Mouse (Mus musculus) neural tube, embryonic 11.5 days (tissue): ENCODE measurements around the gene Aven. TPM values are rescaled to one million over a fixed set of nuclear protein-coding genes. Genes with fewer than 3 reads are reported as not detected.

Experiments
- ATAC-seq: fragments of 200-750 bp; cut with Nextera tagmentation; 2 replicates; pipeline ENCODE4 v1.8.0; 2017; ENCODE audit warnings: moderate number of reproducible peaks, mild to moderate bottlenecking, moderate TSS enrichment, moderate library complexity; ENCODE audit not compliant: insufficient read depth, low FRiP score, low TSS enrichment
- DNase-seq: peaks from one replicate; pipeline ENCODE4 v3.0.0-alpha.2; 2015; ENCODE audit warnings: low spot score
- H3K27ac ChIP-seq: fragments of 300-500 bp; sonication (generic); 2 replicates; pipeline ENCODE4 v1.5.1; 2014; ENCODE audit warnings: low read depth, mild to moderate bottlenecking, low read length
- H3K27me3 ChIP-seq: fragments of 300-500 bp; sonication (generic); 2 replicates; pipeline ENCODE4 v1.6.1; 2014; ENCODE audit warnings: mild to moderate bottlenecking, low read length, mixed read lengths; ENCODE audit not compliant: control insufficient read depth, insufficient read depth
- H3K36me3 ChIP-seq: fragments of 300-500 bp; sonication (generic); 2 replicates; pipeline ENCODE4 v1.6.1; 2014; ENCODE audit warnings: mild to moderate bottlenecking, low read length, moderate library complexity, mixed read lengths; ENCODE audit not compliant: control insufficient read depth, insufficient read depth
- H3K4me1 ChIP-seq: fragments of 300-500 bp; sonication (generic); 2 replicates; pipeline ENCODE4 v1.6.1; 2014; ENCODE audit warnings: low read length, mixed read lengths; ENCODE audit not compliant: control insufficient read depth, insufficient read depth
- H3K4me2 ChIP-seq: fragments of 300-500 bp; sonication (generic); 2 replicates; pipeline ENCODE4 v1.6.1; 2014; ENCODE audit warnings: low read depth, mild to moderate bottlenecking, moderate library complexity
- H3K4me3 ChIP-seq: fragments of 300-500 bp; sonication (generic); 2 replicates; pipeline ENCODE4 v1.5.1; 2014; ENCODE audit warnings: low read depth, low read length
- H3K9ac ChIP-seq: fragments of 300-500 bp; sonication (generic); 2 replicates; pipeline ENCODE4 v1.6.1; 2014; ENCODE audit warnings: mild to moderate bottlenecking, low read length
- H3K9me3 ChIP-seq: fragments of 300-500 bp; sonication (generic); 2 replicates; pipeline ENCODE4 v1.6.1; 2016; ENCODE audit warnings: low read length; ENCODE audit not compliant: control insufficient read depth
- WGBS: fragments of 180-500 bp; shearing (Covaris S2); extraction: QIAGEN DNeasy Blood & Tissue Kit; methylation state at CpG from one replicate; pipeline ENCODE4 v1.1.7; 2014; 5-methylcytosine and 5-hydroxymethylcytosine counted together
- polyA plus RNA-seq: library from polyadenylated mRNA; unstranded; fragments of >200 nt; fragmentation: Nextera tagmentation; extraction: Ambion mirVana; gene quantifications from 2 replicates; pipeline ENCODE4 v1.2.1, GENCODE M21; 2014

Gene Aven
- polyA plus RNA-seq, 1 experiment from 2014 or later, result 7.7 TPM

DNA sequence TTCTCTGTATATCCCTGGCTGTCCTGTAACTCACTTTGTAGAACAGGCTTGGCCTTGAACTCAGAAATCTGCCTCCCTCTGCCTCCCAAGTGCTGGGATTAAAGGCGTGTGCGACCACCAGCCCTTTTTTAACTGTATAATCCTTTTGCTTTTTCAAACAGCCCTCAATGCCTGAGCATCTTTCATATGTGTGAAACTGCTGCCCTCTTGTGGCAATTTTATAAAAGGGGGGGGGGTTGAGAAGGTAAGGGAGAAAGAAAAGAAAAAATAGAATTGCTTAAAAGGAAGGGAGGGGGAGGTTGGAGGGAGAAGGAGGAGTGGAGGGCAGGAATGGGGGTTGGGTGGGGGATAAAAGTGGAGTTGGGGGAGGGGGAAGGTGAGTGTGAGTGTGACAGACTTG is 11.2 kb upstream of the Aven start:
- Histone ChIP-seq H3K9ac (no peak overlapping the region), H3K4me2 (no peak overlapping the region), H3K27ac (no peak overlapping the region), H3K4me1 (no peaks in the 10 kb centered on the region), H3K4me3 (no peak overlapping the region), H3K27me3 (no peaks in the 10 kb centered on the region), H3K9me3 (no peaks in the 10 kb centered on the region), H3K36me3 (no peaks in the 10 kb centered on the region)
- WGBS, result 5% methylated on average over 2 of the region's 2 CpGs
- peak; percentile 57 for DNase-seq
- peak; percentile 31; the same call in 1 of the 2 replicates for ATAC-seq

DNA sequence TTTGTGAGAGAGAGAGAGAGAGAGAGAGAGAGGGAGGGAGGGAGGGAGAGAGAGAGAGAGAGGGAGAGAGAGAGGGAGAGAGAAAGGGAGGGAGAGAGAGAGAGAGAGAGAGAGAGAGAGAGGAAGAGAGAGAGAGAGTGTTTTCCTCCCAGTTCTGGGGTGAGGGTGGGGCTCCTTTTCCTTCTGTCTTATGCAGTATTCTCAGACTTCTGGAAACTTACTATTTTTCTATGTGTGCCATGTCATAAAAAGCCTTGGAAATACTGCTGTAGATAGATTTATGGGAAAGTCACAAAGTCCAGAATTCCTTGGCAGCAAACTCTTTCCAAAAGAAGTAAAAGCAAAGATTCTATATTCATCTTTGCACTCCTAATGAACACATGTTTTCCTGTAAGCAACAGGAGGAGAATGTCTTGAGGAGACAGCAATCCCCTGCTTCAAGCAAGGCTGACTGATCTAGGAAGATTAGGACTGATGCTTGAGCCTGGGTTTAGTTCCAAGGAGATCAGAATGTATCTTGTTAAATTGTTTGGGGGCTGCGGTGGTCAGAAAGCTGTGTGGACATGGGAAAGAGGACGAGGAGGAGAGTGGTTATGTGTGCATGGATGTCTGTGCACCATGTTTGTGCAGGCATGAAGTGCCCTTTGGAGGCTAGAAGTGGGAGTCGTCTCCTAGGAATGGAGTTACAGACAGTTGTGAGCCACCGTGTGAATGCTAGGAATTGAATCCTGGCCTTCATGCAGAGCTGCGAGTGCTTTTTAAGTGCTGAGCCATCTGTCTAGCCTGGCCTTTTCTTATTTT is 10.0 kb upstream of the Aven start:
- DNase-seq (no peak), ATAC-seq (no peak)
- Histone ChIP-seq H3K9ac (no peak overlapping the region), H3K27me3 (no peaks in the 10 kb centered on the region), H3K4me3 (no peak overlapping the region), H3K27ac (no peak overlapping the region), H3K4me1 (no peaks in the 10 kb centered on the region), H3K36me3 (no peaks in the 10 kb centered on the region), H3K9me3 (no peaks in the 10 kb centered on the region), H3K4me2 (no peak overlapping the region)
- WGBS, result 75% methylated on average over 5 of the region's 5 CpGs

DNA sequence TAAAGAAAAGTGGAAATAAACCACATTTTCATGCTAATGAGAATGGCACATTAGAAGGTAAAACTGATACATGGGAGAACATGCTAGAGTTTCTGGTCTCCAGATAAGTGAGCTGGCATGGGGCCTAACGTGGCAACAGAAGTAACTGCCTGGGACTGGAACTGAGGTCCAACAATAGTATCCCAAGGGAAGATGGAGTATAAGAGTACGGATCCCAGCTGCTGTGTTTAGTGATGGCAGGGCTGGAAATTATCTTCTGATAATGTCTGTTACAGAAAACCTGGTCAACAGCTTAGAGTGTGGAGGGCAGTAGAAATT is 9.5 kb upstream of the Aven start:
- no peak overlapping the region for H3K27ac ChIP-seq
- no peaks in the 10 kb centered on the region for H3K27me3 ChIP-seq
- H3K4me1 ChIP-seq, result no peaks in the 10 kb centered on the region
- no peak for DNase-seq
- H3K9me3 ChIP-seq, result no peaks in the 10 kb centered on the region
- no peaks in the 10 kb centered on the region for H3K36me3 ChIP-seq
- ATAC-seq, result no peak
- no peak overlapping the region for H3K4me3 ChIP-seq
- WGBS, result 66% methylated on average over 2 of the region's 2 CpGs
- no peak overlapping the region for H3K4me2 ChIP-seq
- no peak overlapping the region for H3K9ac ChIP-seq

DNA sequence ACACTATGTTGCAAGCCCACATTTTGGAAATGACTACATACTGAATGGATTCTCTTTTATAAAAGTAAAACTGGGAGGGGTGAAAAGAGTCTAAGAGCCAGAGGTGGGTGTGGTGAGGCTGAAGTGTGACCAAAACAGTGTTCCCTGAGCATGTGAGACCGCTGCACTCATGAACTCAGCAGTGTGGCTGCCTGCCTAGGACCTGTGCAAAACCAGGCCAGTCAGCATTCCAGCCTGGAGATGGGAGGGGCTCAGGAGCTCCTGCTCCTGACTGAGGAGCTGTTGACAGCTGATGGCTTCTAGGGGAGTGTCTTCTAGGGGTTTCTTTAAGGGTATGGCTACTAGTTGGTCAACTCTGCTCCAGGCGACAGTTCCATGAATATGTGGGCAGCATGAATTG is 7.9 kb upstream of the Aven start:
- WGBS, result 84% methylated on average over 2 of the region's 2 CpGs
- ATAC-seq, result no peak
- no peaks in the 10 kb centered on the region for H3K36me3 ChIP-seq

DNA sequence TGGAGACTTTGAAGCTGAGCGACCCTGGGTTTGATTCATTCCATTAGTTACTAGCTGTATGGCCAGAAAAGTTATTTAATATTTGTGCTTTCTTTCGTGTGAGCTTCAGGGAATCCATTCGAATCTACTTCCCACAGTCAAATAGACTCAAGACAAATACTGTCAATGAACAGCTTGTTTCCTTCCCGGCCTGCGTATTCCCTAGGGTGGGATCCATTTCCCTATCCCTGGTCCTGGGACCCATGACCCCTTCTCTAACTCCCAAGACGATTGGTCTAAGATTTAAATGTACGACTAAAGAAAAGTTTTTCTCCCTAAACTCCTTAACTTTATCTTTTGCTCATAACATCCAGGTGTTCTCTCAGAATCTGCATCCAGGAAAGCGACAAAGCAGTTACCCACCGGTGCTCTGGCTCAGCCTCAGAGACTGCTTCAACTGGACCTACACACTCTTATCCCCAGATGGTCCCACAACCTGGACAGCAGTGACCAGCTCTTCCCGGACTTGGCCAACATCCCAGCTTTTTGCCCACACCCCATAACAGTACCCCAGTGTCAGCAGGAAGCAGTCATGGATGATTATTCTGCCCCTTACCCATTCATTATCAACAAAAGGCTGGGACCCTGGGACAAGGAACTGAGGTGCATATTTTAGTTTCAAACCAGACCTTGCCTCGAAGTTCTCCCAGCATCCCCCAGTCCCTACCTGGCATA is 2.1 kb upstream of the Aven start:
- Histone ChIP-seq H3K9me3 (no peaks in the 10 kb centered on the region), H3K4me1 (0 out of 2 replicates have a peak, but pooled peaks cover 3% of the 10 kb centered on the region), H3K36me3 (no peaks in the 10 kb centered on the region), H3K9ac (no peak overlapping the region), H3K27ac (no peak overlapping the region), H3K4me2 (no peak overlapping the region), H3K4me3 (no peak overlapping the region), H3K27me3 (no peaks in the 10 kb centered on the region)
- DNase-seq (no peak), ATAC-seq (no peak)
- WGBS, result 74% methylated on average over 11 of the region's 11 CpGs

More for the DNA sequence above, 7.9 kb upstream of the Aven start:
- Histone ChIP-seq H3K4me3 (no peak overlapping the region), H3K9me3 (no peaks in the 10 kb centered on the region), H3K4me2 (no peak overlapping the region), H3K9ac (no peak overlapping the region), H3K27me3 (no peaks in the 10 kb centered on the region), H3K4me1 (no peaks in the 10 kb centered on the region), H3K27ac (no peak overlapping the region)
- no peak for DNase-seq

DNA sequence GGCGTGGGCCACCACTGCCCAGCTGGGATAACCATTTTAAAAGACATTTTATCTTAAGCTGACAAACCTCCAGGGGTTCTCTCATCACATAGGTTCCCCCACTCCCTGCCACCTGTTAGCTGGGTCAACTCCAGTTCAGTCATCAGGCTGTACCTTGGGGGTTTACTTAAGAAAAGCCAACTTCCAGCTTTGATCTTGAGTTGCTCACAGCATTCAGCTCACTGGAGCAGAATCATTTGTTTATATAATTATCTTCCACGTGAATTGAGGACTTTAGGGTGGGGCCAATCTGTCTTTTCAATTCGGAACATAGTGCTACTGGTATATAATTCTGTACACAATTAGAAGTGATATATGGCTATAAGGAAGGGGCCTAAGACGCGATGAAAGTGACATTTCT is 1.1 kb upstream of the Aven start:
- no peak for DNase-seq

DNA sequence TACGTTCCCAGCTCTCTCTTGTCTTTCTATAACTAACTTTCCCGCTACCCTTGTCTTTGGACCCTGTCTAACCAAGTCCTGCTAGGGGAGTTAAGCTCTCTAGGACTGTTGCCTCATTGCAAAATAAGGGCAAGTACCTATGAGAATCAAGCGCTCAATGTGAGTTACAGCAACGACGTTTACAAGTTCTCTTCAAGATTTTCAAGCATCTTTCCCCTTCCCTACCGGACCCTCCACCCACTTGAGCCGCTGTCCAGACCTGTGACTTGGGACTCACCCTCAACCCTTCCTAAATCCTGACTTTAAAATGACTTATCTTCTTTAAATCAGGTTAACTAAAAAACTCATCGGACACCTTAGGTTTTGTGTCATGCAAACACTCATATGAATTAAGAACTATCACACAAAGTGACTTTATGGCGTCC is 321 bp upstream of the Aven start:
- ATAC-seq (0 out of 2 replicates have a peak, but pooled peaks have one; percentile 1), DNase-seq (no peak)
- WGBS, result 11% methylated on average over 9 of the region's 9 CpGs
- Histone ChIP-seq H3K4me2 (peak overlapping the region; percentile 68), H3K4me3 (peak overlapping the region; percentile 73), H3K9me3 (no peaks in the 10 kb centered on the region), H3K27me3 (no peaks in the 10 kb centered on the region), H3K9ac (peak overlapping the region; percentile 99), H3K27ac (peak overlapping the region; percentile 92), H3K4me1 (0 out of 2 replicates have a peak, but pooled peaks cover 3% of the 10 kb centered on the region), H3K36me3 (no peaks in the 10 kb centered on the region)

More for the DNA sequence above, 1.1 kb upstream of the Aven start:
- WGBS, result 58% methylated on average over 5 of the region's 5 CpGs
- H3K27ac ChIP-seq, result no peak overlapping the region
- ATAC-seq, result no peak
- no peaks in the 10 kb centered on the region for H3K9me3 ChIP-seq
- H3K4me1 ChIP-seq, result 0 out of 2 replicates have a peak, but pooled peaks cover 3% of the 10 kb centered on the region
- no peak overlapping the region for H3K4me2 ChIP-seq
- no peak overlapping the region for H3K4me3 ChIP-seq
- H3K36me3 ChIP-seq, result no peaks in the 10 kb centered on the region
- H3K9ac ChIP-seq, result no peak overlapping the region
- H3K27me3 ChIP-seq, result no peaks in the 10 kb centered on the region

DNA sequence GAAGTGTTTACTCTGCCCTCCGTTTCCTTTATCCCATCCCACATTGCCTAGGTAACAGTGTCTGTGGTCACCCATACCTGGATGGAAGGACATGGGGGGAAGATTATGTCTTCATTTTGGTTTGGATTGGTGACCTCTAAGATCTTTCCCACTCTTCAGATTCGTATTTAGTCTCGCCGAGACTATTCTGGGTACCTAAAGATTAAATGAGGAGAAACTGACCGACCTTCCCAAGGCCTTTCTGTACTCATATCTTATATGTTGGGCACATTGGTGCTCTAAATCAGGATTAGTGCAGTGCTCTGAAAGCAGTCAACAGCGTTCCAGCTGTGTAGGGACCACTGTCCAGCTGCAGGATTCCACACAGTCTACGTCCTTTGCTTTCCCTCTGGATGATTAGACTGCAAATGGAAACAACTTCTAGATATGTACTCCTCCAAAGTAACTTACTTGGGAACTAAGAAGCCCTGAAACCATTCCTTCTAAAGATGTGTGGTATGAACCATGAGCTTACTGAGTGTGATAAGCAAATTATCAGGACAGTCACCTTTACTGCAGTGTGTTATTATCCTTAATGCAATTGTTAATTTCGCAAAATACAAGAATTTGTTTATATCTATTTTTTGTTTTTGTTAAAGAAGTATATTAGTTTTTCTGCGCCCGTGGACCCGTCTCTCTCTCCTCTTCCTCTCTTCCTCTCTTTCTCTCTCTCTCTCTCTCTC is 936 bp downstream of the Aven start:
- H3K4me2 ChIP-seq, result peak overlapping the region; percentile 68
- H3K36me3 ChIP-seq, result no peaks in the 10 kb centered on the region
- WGBS, result 49% methylated on average over 11 of the region's 11 CpGs
- peak overlapping the region; percentile 99 for H3K9ac ChIP-seq
- ATAC-seq (0 out of 2 replicates have a peak, but pooled peaks have one; percentile 4), DNase-seq (no peak)
- peak overlapping the region; percentile 73 for H3K4me3 ChIP-seq
- H3K9me3 ChIP-seq, result no peaks in the 10 kb centered on the region
- H3K4me1 ChIP-seq, result 0 out of 2 replicates have a peak, but pooled peaks cover 3% of the 10 kb centered on the region
- H3K27ac ChIP-seq, result no peak overlapping the region
- no peaks in the 10 kb centered on the region for H3K27me3 ChIP-seq
